Mouse (Mus musculus) stomach, postnatal 0 days (tissue): Measurements from ENCODE around the gene Tns3.

Experiments used
- CTCF ChIP-seq: IDR thresholded peaks from 2 replicates; pipeline ENCODE4 v1.5.1; 2016; ENCODE audit warnings: antibody characterized with exemption, low read depth, mild to moderate bottlenecking, moderate library complexity
- EP300 ChIP-seq: optimal IDR thresholded peaks from 2 replicates; pipeline ENCODE3; 2016; ENCODE audit warnings: antibody characterized with exemption

DNA sequence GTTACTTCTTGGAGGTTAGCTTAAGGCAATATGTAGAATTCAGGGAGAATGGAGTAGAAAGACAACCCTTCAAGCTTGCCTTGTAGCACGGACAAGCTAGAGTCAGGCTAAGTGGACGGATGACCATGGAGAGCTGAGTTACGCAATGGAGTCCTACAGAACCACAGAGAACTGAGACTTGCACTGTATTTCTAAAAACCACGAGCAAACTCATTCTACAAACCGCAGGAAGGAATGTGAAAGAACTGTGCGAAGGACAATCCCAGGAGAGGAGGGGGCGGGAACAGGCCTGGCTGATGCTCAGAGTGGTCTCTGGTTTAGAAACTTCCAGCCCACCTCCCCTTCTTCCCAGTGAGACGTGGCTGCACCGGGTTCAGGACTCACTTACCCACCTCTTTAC, 225.3 kb downstream of the Tns3 start:
- TF ChIP-seq EP300 (no peak), CTCF (no peak)
